ENCODE assay signal across 16 mouse cellular contexts in genomic region chr1:172631721-172632120, GRCm38 (mm10). TPM values are rescaled to one million over a fixed set of nuclear protein-coding genes. Genes with fewer than 3 reads are reported as not detected.
DNase-seq lines count a peak whose midpoint lies in the region; ATAC-seq and TF ChIP-seq lines count a peak whose summit lies in the region.
"Had no signal": no experiment of that assay in that cellular context is flagged by ENCODE, and none has a peak within 500 bp of the region (broad histone marks: within the 10 kb centered on the region; RNA-seq: fewer than 3 reads in every experiment).

No protein-coding gene starts in this region.

- H3K9me3 ChIP-seq in heart, embryonic 14.5 days (ENCODE audit: control insufficient read depth, low read length): 0 out of 2 replicates have a peak, but pooled peaks cover 3% of the 10 kb centered on the region
- no peaks in the 10 kb centered on the region for H3K9me3 ChIP-seq in lung, postnatal 0 days (ENCODE audit: low read length)

- WGBS in heart, embryonic 14.5 days: 85% methylated on average over 5 of the region's 5 CpGs
- WGBS in lung, postnatal 0 days: 88% methylated on average over 5 of the region's 5 CpGs

- TF ChIP-seq EP300 in lung, postnatal 0 days (IDR thresholded peaks at IDR 0.05): no peak

- no peak overlapping the region for H3K4me3 ChIP-seq in heart, embryonic 14.5 days (ENCODE audit: control insufficient read depth in 1 of 2, insufficient read depth in 1 of 2, low read depth in 1 of 2, low read length in 2 of 2)
- no peak overlapping the region for H3K4me3 ChIP-seq in lung, postnatal 0 days (ENCODE audit: low read depth, low read length)

- H3K27me3 ChIP-seq in heart, embryonic 14.5 days (ENCODE audit: control insufficient read depth, insufficient read depth, low read length): no peaks in the 10 kb centered on the region
- no peaks in the 10 kb centered on the region for H3K27me3 ChIP-seq in lung, postnatal 0 days (replicated peaks; ENCODE audit: insufficient read depth, low read length)

- H3K4me1 ChIP-seq in heart, embryonic 14.5 days (ENCODE audit: control insufficient read depth in 2 of 2, insufficient read depth in 2 of 2, low read length in 2 of 2): peaks cover 0 to 7% of the 10 kb centered on the region in 2 experiments; a peak in 2 of 4 replicates
- H3K4me1 ChIP-seq in lung, postnatal 0 days (ENCODE audit: insufficient read depth, low read depth, low read length): no peaks in the 10 kb centered on the region

- ATAC-seq in CD4-positive, CD25-positive, alpha-beta regulatory T cell, adult 4 months: no peak
- no peak for ATAC-seq in heart, embryonic 14.5 days (ENCODE audit: insufficient number of reproducible peaks, insufficient read depth, low FRiP score, low read depth)
- ATAC-seq in lung, postnatal 0 days: no peak
- ATAC-seq in inflammation-experienced regulatory T-cells, adult 6 months: no peak

- intact Hi-C loops in heart, postnatal 10 days (cut with DNase I): loop anchor here (10.0 kb wide), 1 partner anchor 763 kb away; no protein-coding TSS in a partner anchor

- H3K4me2 ChIP-seq in heart, embryonic 14.5 days (ENCODE audit: low read length): peak overlapping the region; percentile 83; the same call in 1 of the 2 replicates
- H3K4me2 ChIP-seq in lung, postnatal 0 days (replicated peaks; ENCODE audit: low read depth, low read length): 0 out of 2 replicates have a peak overlapping the region, but pooled peaks have one; percentile 85

- TF ChIP-seq CTCF in lung, postnatal 0 days (IDR thresholded peaks at IDR 0.05): no peak

- peak; percentile 13 for DNase-seq in CD4-positive, CD25-positive, alpha-beta regulatory T cell, adult 2 months (ENCODE audit: low read depth, low spot score)
- no peak for DNase-seq in heart, postnatal 10 days
- no peak for DNase-seq in lung, postnatal 0 days (ENCODE audit: low spot score)
- no peak for DNase-seq in lung, postnatal 10 days
- peak; percentile 11 for DNase-seq in retina, embryonic 14.5 days (ENCODE audit: low spot score)

- no peaks in the 10 kb centered on the region for H3K36me3 ChIP-seq in heart, embryonic 14.5 days (ENCODE audit: control insufficient read depth, insufficient read depth, low read length)
- H3K36me3 ChIP-seq in lung, postnatal 0 days (ENCODE audit: insufficient read depth, low read length): no peaks in the 10 kb centered on the region

- no peak overlapping the region for H3K27ac ChIP-seq in heart, embryonic 14.5 days (replicated peaks in 1 of 2; ENCODE audit: control insufficient read depth in 1 of 2, insufficient read depth in 1 of 2, low read depth in 2 of 2, low read length in 2 of 2)
- no peak overlapping the region for H3K27ac ChIP-seq in lung, postnatal 0 days (ENCODE audit: low read length)

- no peak overlapping the region for H3K9ac ChIP-seq in heart, embryonic 14.5 days (ENCODE audit: low read length)
- H3K9ac ChIP-seq in lung, postnatal 0 days (replicated peaks; ENCODE audit: low read depth): no peak overlapping the region

RNA-seq across cellular contexts. Expression of gene Dusp23, which starts 1.0 kb away (rescaled TPM):
- 1 to 10 TPM; 4.9 to 6.4 TPM for polyA plus RNA-seq in CD4-positive, CD25-positive, alpha-beta regulatory T cell, adult 4 months (2017; shearing (Covaris generic))
- 13.6 and 13.7 TPM in 2 replicates for polyA plus RNA-seq in heart, embryonic 14.5 days (2014; fragmentation: Nextera tagmentation; extraction: Ambion mirVana)
- total RNA-seq in heart, postnatal 10 days (2021): 1 to 10 TPM; 6.3 to 6.8 TPM
- 18.6 and 21.8 TPM in 2 replicates for polyA plus RNA-seq in lung, postnatal 0 days (2015; fragmentation: Nextera tagmentation; extraction: Ambion mirVana)
- polyA plus RNA-seq in inflammation-experienced regulatory T-cells, adult 6 months (2017; shearing (Covaris generic)): 1 to 10 TPM; 5.1 to 9.2 (median 5.5) TPM
- polyA plus RNA-seq: erythroblast, embryonic 14.5 days had no signal

RNA-seq across cellular contexts. Expression of gene Fcrl6, which starts 29.4 kb away (rescaled TPM):
- not detected for polyA plus RNA-seq in CD4-positive, CD25-positive, alpha-beta regulatory T cell, adult 4 months (2017; shearing (Covaris generic))
- not detected in 2 replicates for polyA plus RNA-seq in heart, embryonic 14.5 days (2014; fragmentation: Nextera tagmentation; extraction: Ambion mirVana)
- total RNA-seq in heart, postnatal 10 days (2021): not detected
- polyA plus RNA-seq in lung, postnatal 0 days (2015; fragmentation: Nextera tagmentation; extraction: Ambion mirVana): not detected in 2 replicates
- polyA plus RNA-seq in inflammation-experienced regulatory T-cells, adult 6 months (2017; shearing (Covaris generic)): under 1 TPM in 1 of 3 experiments, not detected in 2; 0.28 TPM
- polyA plus RNA-seq: cortical plate, adult 2 months; erythroblast, embryonic 14.5 days; heart, embryonic 16.5 days; intestine, embryonic 16.5 days; large intestine, adult 2 months; small intestine, adult 2 months; testis, adult 2 months had no signal

RNA-seq across cellular contexts. Expression of gene Slamf8, which starts 41.4 kb away (rescaled TPM):
- 1 to 10 TPM in 1 of 2 experiments, under 1 TPM in 1; 0.19 to 1.7 TPM for polyA plus RNA-seq in CD4-positive, CD25-positive, alpha-beta regulatory T cell, adult 4 months (2017; shearing (Covaris generic))
- polyA plus RNA-seq in heart, embryonic 14.5 days (2014; fragmentation: Nextera tagmentation; extraction: Ambion mirVana): 0.12 TPM in 1 of 2 replicates, not detected in the other
- total RNA-seq in heart, postnatal 10 days (2021): not detected
- 0.07 and 0.19 TPM in 2 replicates for polyA plus RNA-seq in lung, postnatal 0 days (2015; fragmentation: Nextera tagmentation; extraction: Ambion mirVana)
- polyA plus RNA-seq in inflammation-experienced regulatory T-cells, adult 6 months (2017; shearing (Covaris generic)): 1 to 10 TPM in 2 of 3 experiments, under 1 TPM in 1; 0.40 to 1.6 (median 1.1) TPM
- total RNA-seq: midbrain, postnatal 0 days had no signal
- polyA plus RNA-seq: erythroblast, embryonic 14.5 days; midbrain, postnatal 0 days; testis, adult 2 months had no signal

Comparison
In these comparisons a context has a peak if more than half of its experiments do, and no peak if none do; other contexts are left out.
1. DNase-seq: peak in CD4-positive, CD25-positive, alpha-beta regulatory T cell, adult 2 months (single experiment) and retina, embryonic 14.5 days (single experiment); none in heart, postnatal 10 days (0 of 2), lung, postnatal 0 days (single experiment) and lung, postnatal 10 days (single experiment).